Mouse (Mus musculus) kidney, postnatal 0 days (tissue): Measurements from ENCODE around the gene Stpg2. TPM values are rescaled to one million over a fixed set of nuclear protein-coding genes. Genes with fewer than 3 reads are reported as not detected.

Experiments used
- ATAC-seq: fragments of 200-750 bp; cut with Nextera tagmentation; replicated peaks from 2 replicates; pipeline ENCODE4 v1.8.0; 2017; ENCODE audit warnings: low read depth, moderate number of reproducible peaks, moderate TSS enrichment, moderate library complexity; ENCODE audit not compliant: low FRiP score
- DNase-seq: peaks from one replicate; pipeline ENCODE4 v3.0.0-alpha.2; 2016; ENCODE audit warnings: low spot score
- H3K27ac ChIP-seq: fragments of 300-500 bp; sonication (generic); 2 replicates; pipeline ENCODE4 v1.5.1; 2014; ENCODE audit warnings: mild to moderate bottlenecking
- H3K27me3 ChIP-seq: fragments of 300-500 bp; sonication (generic); 2 replicates; pipeline ENCODE4 v1.6.1; 2014; ENCODE audit warnings: low read length, mixed read lengths; ENCODE audit not compliant: insufficient read depth
- H3K36me3 ChIP-seq: fragments of 300-500 bp; sonication (generic); 2 replicates; pipeline ENCODE4 v1.6.1; 2014; ENCODE audit warnings: low read length, mixed read lengths; ENCODE audit not compliant: insufficient read depth
- H3K4me1 ChIP-seq: fragments of 300-500 bp; sonication (generic); replicated peaks from 2 replicates; pipeline ENCODE4 v1.6.1; 2014; ENCODE audit warnings: antibody characterized with exemption, low read length, mixed read lengths; ENCODE audit not compliant: insufficient read depth
- H3K4me2 ChIP-seq: fragments of 300-500 bp; sonication (generic); 2 replicates; pipeline ENCODE4 v1.6.1; 2014; ENCODE audit warnings: mild to moderate bottlenecking, low read length, moderate library complexity, mixed read lengths
- H3K4me3 ChIP-seq: fragments of 300-500 bp; sonication (generic); replicated peaks from 2 replicates; pipeline ENCODE4 v1.5.1; 2014; ENCODE audit warnings: low read depth, low read length
- H3K9ac ChIP-seq: fragments of 300-500 bp; sonication (generic); 2 replicates; pipeline ENCODE4 v1.6.1; 2014; ENCODE audit warnings: low read depth, low read length
- H3K9me3 ChIP-seq: fragments of 300-500 bp; sonication (generic); replicated peaks from 2 replicates; pipeline ENCODE4 v1.6.1; 2016; ENCODE audit warnings: low read length, inconsistent platforms, mixed read lengths
- CTCF ChIP-seq: IDR thresholded peaks from 2 replicates; pipeline ENCODE4 v1.5.1; 2016; ENCODE audit warnings: antibody characterized with exemption, low read depth, mild to moderate bottlenecking, moderate library complexity
- WGBS: fragments of 180-500 bp; shearing (Covaris S2); extraction: QIAGEN DNeasy Blood & Tissue Kit; methylation state at CpG from one replicate; pipeline ENCODE4 v1.1.7; 2014; 5-methylcytosine and 5-hydroxymethylcytosine counted together
- polyA plus RNA-seq: library from polyadenylated mRNA; unstranded; fragments of >200 nt; fragmentation: Nextera tagmentation; extraction: Ambion mirVana; gene quantifications from 2 replicates; pipeline ENCODE4 v1.2.1, GENCODE M21; 2015

The Stpg2 gene
- polyA plus RNA-seq, 1 experiment from 2014 or later = not detected

- Histone ChIP-seq H3K27ac (no peak overlapping the region), H3K4me1 (no peaks in the 10 kb centered on the region), H3K4me2 (no peak overlapping the region), H3K9me3 (no peaks in the 10 kb centered on the region), H3K36me3 (no peaks in the 10 kb centered on the region), H3K9ac (no peak overlapping the region), H3K27me3 (no peaks in the 10 kb centered on the region), H3K4me3 (no peak overlapping the region)
- ATAC-seq (peak; percentile 83), DNase-seq (peak; percentile 80)
- 36% methylated on average over 9 of the region's 9 CpGs for WGBS
- no peak for TF ChIP-seq CTCF
Measured at GRCm38 (mm10) chr3:139397077-139397865, 191.8 kb downstream of the Stpg2 start.

DNA sequence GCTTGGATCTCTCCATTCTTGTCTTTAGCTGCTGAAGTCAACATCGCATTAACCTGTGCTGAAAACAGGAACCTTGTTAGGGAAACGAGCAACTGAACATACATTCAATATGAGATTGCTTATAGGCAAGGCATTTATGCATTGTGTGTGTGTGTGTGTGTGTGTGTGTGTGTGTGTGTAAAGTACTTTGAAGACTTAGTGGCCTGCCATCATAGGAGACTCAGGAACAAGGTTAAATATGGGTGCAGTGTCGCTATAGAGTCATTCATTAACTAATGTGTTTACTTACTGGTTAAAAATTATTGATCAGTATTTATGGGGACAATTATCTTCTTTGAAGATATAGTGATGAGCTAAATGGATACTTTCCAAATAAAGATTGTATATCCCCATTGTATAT is 199.2 kb downstream of the Stpg2 start:
- ATAC-seq = no peak
- H3K27ac ChIP-seq = no peak overlapping the region
- H3K9me3 ChIP-seq = no peaks in the 10 kb centered on the region
- no peaks in the 10 kb centered on the region for H3K4me1 ChIP-seq
- H3K9ac ChIP-seq = no peak overlapping the region
- TF ChIP-seq CTCF = no peak
- no peaks in the 10 kb centered on the region for H3K36me3 ChIP-seq
- DNase-seq = no peak
- H3K4me3 ChIP-seq = no peak overlapping the region
- no peaks in the 10 kb centered on the region for H3K27me3 ChIP-seq
- 88% methylated on average over 3 of the region's 3 CpGs for WGBS
- H3K4me2 ChIP-seq = no peak overlapping the region

DNA sequence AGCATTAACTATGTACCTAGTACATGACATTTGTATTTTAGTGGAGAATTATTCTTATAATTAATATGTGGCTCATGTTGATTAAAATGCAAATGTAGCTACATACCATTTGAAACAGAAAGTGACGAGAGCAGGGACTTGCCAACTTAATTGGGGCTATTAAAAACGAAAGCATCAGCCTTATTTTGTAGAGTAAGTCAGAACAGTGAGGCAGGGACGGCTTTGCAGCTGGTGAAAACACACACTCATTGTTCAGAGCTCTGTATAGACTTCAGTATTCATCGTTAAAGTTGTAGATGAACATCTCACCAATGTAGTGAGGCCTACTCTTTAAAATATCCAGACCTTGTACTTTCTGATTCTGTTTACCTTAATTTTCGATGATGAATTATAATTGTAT is 213.6 kb downstream of the Stpg2 start:
- 80% methylated on average over 5 of the region's 5 CpGs for WGBS
- ATAC-seq (no peak), DNase-seq (no peak)
- Histone ChIP-seq H3K36me3 (no peaks in the 10 kb centered on the region), H3K4me1 (no peaks in the 10 kb centered on the region), H3K4me3 (no peak overlapping the region), H3K27me3 (no peaks in the 10 kb centered on the region), H3K9ac (no peak overlapping the region), H3K4me2 (no peak overlapping the region), H3K27ac (no peak overlapping the region), H3K9me3 (no peaks in the 10 kb centered on the region)
- no peak for TF ChIP-seq CTCF

DNA sequence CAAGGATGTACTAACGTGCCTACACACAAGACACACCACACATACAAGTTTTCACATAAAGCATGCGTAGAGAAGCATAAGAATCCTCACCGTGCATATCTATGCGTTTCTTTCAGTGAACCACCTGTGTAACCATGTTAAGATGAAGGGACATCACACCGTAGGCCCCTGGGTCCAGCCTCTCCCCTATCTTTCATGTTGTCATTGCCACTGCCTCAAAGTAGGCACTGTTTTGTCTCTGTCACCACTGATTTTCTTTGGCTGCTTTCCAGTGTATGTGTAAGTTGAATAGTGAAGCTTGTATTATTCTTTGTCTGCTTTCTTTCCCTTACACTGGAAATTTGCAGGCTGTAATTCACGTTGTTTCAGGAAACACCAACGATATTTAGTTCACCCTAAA is 236.7 kb downstream of the Stpg2 start:
- 61% methylated on average over 7 of the region's 7 CpGs for WGBS
- H3K4me2 ChIP-seq = no peak overlapping the region

DNA sequence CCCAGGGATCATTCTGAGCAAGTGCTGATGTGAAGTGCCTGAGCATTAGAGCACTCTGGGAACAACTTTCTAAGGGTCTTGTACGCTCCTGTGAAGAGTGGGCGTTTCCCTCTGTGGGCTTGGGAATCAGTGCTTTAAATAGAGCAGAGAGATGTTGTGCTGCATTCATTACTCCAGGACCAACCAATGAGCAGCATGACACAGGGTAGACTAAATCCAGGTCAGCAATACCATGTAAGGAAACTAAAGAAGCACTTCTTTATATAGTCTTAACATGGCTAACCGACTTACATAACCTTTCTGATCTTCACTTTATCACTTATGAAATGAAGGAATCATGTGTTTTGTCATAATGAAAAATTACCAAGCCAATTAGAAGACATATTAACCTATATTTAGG is 290.4 kb downstream of the Stpg2 start:
- Histone ChIP-seq H3K36me3 (no peaks in the 10 kb centered on the region), H3K4me3 (no peak overlapping the region), H3K9me3 (no peaks in the 10 kb centered on the region), H3K4me2 (no peak overlapping the region), H3K9ac (no peak overlapping the region), H3K4me1 (no peaks in the 10 kb centered on the region), H3K27me3 (no peaks in the 10 kb centered on the region), H3K27ac (no peak overlapping the region)
- TF ChIP-seq CTCF = no peak
- no peak for DNase-seq
- ATAC-seq = no peak
- 69% methylated on average over 3 of the region's 3 CpGs for WGBS

More for the DNA sequence above, 236.7 kb downstream of the Stpg2 start:
- Histone ChIP-seq H3K9me3 (no peaks in the 10 kb centered on the region), H3K36me3 (no peaks in the 10 kb centered on the region), H3K27ac (no peak overlapping the region), H3K27me3 (no peaks in the 10 kb centered on the region), H3K4me3 (no peak overlapping the region), H3K4me1 (no peaks in the 10 kb centered on the region), H3K9ac (no peak overlapping the region)
- no peak for ATAC-seq
- DNase-seq = no peak
- no peak for TF ChIP-seq CTCF

DNA sequence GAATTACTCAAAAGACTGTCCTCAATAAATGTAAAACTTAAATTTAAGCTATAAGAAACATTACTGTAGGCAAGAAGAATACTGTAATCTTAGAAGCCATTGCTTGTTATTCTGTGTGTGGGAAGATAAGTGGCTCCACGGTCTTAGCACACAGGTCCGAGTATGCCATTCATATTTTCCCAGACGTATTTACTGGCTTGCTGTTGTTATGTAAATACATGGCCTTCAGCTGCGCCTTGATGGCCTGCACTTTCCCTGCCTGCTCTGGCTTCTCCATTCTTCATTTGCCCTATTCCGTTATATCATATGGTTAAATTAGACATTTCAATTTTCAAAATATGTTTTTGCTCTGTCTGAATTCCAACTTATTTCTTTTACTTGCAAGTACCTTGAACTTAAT is 296.7 kb downstream of the Stpg2 start:
- Histone ChIP-seq H3K27me3 (no peaks in the 10 kb centered on the region), H3K36me3 (no peaks in the 10 kb centered on the region), H3K4me2 (no peak overlapping the region), H3K4me3 (no peak overlapping the region), H3K9ac (no peak overlapping the region), H3K27ac (no peak overlapping the region), H3K4me1 (no peaks in the 10 kb centered on the region), H3K9me3 (no peaks in the 10 kb centered on the region)
- ATAC-seq (no peak), DNase-seq (no peak)
- TF ChIP-seq CTCF = no peak
- WGBS = 67% methylated on average over 5 of the region's 5 CpGs
